Mouse (Mus musculus) hindbrain, postnatal 0 days (tissue): Measurements from ENCODE around the gene Lap3. TPM values are rescaled to one million over a fixed set of nuclear protein-coding genes. Genes with fewer than 3 reads are reported as not detected.

Experiments used
- ATAC-seq: fragments of 200-750 bp; cut with Nextera tagmentation; 2 replicates; pipeline ENCODE4 v1.8.0; 2017; ENCODE audit warnings: mild to moderate bottlenecking, moderate TSS enrichment, moderate library complexity
- DNase-seq: peaks from one replicate; pipeline ENCODE4 v3.0.0-alpha.2; 2015; ENCODE audit warnings: low spot score
- H3K27ac ChIP-seq: fragments of 300-500 bp; sonication (generic); 2 replicates; pipeline ENCODE4 v1.5.1; 2014; ENCODE audit warnings: mild to moderate bottlenecking
- H3K27me3 ChIP-seq: fragments of 300-500 bp; sonication (generic); 2 replicates; pipeline ENCODE4 v1.6.1; 2014; ENCODE audit warnings: low read length, mixed read lengths; ENCODE audit not compliant: insufficient read depth
- H3K36me3 ChIP-seq: fragments of 300-500 bp; sonication (generic); 2 replicates; pipeline ENCODE4 v1.6.1; 2014; ENCODE audit warnings: low read length, mixed read lengths; ENCODE audit not compliant: insufficient read depth
- H3K4me1 ChIP-seq: fragments of 300-500 bp; sonication (generic); 2 replicates; pipeline ENCODE4 v1.6.1; 2014; ENCODE audit warnings: antibody characterized with exemption, low read length, mixed read lengths; ENCODE audit not compliant: insufficient read depth
- H3K4me2 ChIP-seq: fragments of 300-500 bp; sonication (generic); 2 replicates; pipeline ENCODE4 v1.6.1; 2014; ENCODE audit warnings: low read depth, mild to moderate bottlenecking, low read length, moderate library complexity, mixed read lengths
- H3K4me3 ChIP-seq: fragments of 300-500 bp; sonication (generic); 2 replicates; pipeline ENCODE4 v1.5.1; 2014; ENCODE audit warnings: low read length
- H3K9ac ChIP-seq: fragments of 300-500 bp; sonication (generic); replicated peaks from 2 replicates; pipeline ENCODE4 v1.6.1; 2014; ENCODE audit warnings: mild to moderate bottlenecking, low read length, moderate library complexity, mixed read lengths
- H3K9me3 ChIP-seq: fragments of 300-500 bp; sonication (generic); 2 replicates; pipeline ENCODE4 v1.6.1; 2016; ENCODE audit warnings: low read length, mixed read lengths
- CTCF ChIP-seq: IDR thresholded peaks from 2 replicates; pipeline ENCODE4 v1.5.1; 2016; ENCODE audit warnings: antibody characterized with exemption, control low read depth, low read depth
- WGBS: fragments of 180-500 bp; shearing (Covaris S2); extraction: QIAGEN DNeasy Blood & Tissue Kit; methylation state at CpG from one replicate; pipeline ENCODE4 v1.1.7; 2014; 5-methylcytosine and 5-hydroxymethylcytosine counted together
- polyA plus RNA-seq: library from polyadenylated mRNA; unstranded; fragments of >200 nt; fragmentation: Nextera tagmentation; extraction: Ambion mirVana; gene quantifications from 2 replicates; pipeline ENCODE4 v1.2.1, GENCODE M21; 2015
- total RNA-seq: library from RNA; depleted of rRNA; stranded (reverse); fragments of >200 nt; gene quantifications from 2 replicates; pipeline ENCODE4 v1.2.3, GENCODE M21; 2014

Gene Lap3
- total and polyA plus RNA-seq, 2 experiments from 2014 or later: 21.9 to 36.2 TPM

DNA sequence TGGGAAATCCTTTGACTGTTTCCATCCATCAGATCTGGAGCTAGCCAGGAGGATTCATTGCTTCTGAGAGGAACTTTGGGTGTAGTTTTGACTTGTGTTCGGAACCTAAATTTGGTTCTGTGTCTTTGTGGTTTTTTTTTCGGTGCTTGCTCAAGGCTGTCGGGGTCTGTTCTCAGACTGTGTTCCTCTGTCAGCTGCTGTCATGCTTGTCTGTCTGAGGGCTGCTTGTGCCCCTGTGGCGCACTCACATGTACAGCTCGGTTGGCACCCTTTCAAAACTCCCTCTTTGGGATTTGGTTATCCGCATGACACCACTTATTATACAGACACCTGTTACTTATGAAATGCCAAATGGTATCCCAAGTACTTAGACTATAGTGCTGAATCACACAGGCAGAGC is 28.4 kb downstream of the Lap3 start:
- peaks cover 8% of the 10 kb centered on the region for H3K4me1 ChIP-seq
- no peak for ATAC-seq
- no peak overlapping the region for H3K4me3 ChIP-seq

DNA sequence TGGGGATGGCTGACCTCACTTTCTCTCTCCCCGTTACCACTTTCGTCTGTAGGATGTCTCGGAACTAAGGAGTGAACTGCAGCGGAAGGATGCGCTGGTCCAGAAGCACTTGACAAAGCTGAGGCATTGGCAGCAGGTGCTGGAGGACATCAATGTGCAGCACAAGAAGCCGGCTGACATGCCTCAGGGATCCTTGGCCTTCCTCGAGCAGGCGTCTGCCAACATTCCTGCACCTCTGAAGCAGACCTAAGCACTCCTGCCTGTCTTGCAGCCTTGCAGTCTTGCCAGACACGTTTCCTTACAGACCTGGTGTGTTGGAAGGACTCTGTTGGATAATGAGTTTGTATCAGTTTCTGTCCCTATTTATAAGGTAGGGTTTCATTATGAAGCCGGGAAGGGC is 31.9 kb downstream of the Lap3 start:
- no peak for DNase-seq
- no peaks in the 10 kb centered on the region for H3K27me3 ChIP-seq
- H3K4me3 ChIP-seq: no peak overlapping the region
- no peak for TF ChIP-seq CTCF
- peaks cover 8% of the 10 kb centered on the region; the same call in 1 of the 2 replicates for H3K4me1 ChIP-seq
- H3K9ac ChIP-seq: no peak overlapping the region
- H3K36me3 ChIP-seq: peaks cover 41% of the 10 kb centered on the region
- no peak overlapping the region for H3K4me2 ChIP-seq
- WGBS: 92% methylated on average over 10 of the region's 10 CpGs
- no peak for ATAC-seq
- no peaks in the 10 kb centered on the region for H3K9me3 ChIP-seq
- H3K27ac ChIP-seq: no peak overlapping the region

More for the DNA sequence above, 28.4 kb downstream of the Lap3 start:
- DNase-seq: no peak
- Histone ChIP-seq H3K9ac (no peak overlapping the region; the same call in 1 of the 2 replicates), H3K4me2 (peak overlapping the region; percentile 95), H3K9me3 (no peaks in the 10 kb centered on the region), H3K27ac (no peak overlapping the region), H3K36me3 (peaks cover 18% of the 10 kb centered on the region), H3K27me3 (no peaks in the 10 kb centered on the region)
- no peak for TF ChIP-seq CTCF
- 68% methylated on average over 6 of the region's 6 CpGs for WGBS

DNA sequence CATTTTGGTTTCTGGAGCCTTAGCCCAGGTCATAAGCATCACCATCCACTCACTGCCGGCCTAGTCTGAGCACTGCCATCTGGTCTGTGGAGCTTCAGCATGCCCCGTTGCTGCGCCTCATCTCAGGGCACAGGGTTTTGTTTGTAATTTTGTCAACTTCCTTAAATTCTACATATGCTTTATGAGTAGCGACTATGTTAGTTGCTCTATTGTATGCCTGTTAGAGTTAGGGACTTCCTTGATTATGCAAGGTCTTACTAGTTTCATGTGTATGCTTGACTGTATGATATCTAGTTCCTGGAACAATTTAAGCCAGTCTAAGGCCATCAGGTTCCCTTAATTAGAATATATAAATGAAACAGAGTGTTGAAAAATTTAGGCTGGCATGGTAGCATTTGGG is 33.2 kb downstream of the Lap3 start:
- H3K4me1 ChIP-seq: peaks cover 5% of the 10 kb centered on the region; the same call in 1 of the 2 replicates
- ATAC-seq: no peak
- H3K27me3 ChIP-seq: no peaks in the 10 kb centered on the region
- no peak overlapping the region for H3K4me3 ChIP-seq
- WGBS: 92% methylated on average over 4 of the region's 4 CpGs
- no peak overlapping the region for H3K9ac ChIP-seq
- DNase-seq: no peak
- peaks cover 46% of the 10 kb centered on the region for H3K36me3 ChIP-seq
- H3K9me3 ChIP-seq: no peaks in the 10 kb centered on the region
- TF ChIP-seq CTCF: no peak
- no peak overlapping the region for H3K4me2 ChIP-seq
- H3K27ac ChIP-seq: no peak overlapping the region

DNA sequence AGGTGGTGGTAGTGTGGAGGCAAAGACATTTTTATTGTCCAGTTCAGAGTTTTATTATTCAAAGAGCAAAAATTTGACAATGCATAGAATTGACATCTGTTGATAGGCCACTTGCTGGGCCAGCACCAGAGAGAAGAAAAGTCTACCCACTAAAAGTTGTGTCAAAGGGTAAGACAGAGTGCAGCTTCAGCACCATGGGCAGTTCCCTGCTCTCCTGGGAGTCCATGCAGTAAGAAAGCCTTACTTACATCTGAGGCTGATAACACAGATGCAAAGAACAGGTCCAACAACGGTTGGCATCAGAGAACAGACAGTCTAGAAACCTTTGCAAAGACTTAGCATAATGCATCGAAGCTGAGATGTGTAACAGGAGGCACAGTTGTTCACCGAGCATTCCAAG is 36.5 kb downstream of the Lap3 start:
- no peak for DNase-seq
- no peak for ATAC-seq
- no peak for TF ChIP-seq CTCF
- Histone ChIP-seq H3K4me1 (no peaks in the 10 kb centered on the region), H3K4me2 (no peak overlapping the region), H3K9ac (no peak overlapping the region), H3K4me3 (no peak overlapping the region), H3K27ac (no peak overlapping the region), H3K27me3 (no peaks in the 10 kb centered on the region), H3K36me3 (peaks cover 53% of the 10 kb centered on the region), H3K9me3 (no peaks in the 10 kb centered on the region)
- WGBS: 94% methylated on average over 3 of the region's 3 CpGs

DNA sequence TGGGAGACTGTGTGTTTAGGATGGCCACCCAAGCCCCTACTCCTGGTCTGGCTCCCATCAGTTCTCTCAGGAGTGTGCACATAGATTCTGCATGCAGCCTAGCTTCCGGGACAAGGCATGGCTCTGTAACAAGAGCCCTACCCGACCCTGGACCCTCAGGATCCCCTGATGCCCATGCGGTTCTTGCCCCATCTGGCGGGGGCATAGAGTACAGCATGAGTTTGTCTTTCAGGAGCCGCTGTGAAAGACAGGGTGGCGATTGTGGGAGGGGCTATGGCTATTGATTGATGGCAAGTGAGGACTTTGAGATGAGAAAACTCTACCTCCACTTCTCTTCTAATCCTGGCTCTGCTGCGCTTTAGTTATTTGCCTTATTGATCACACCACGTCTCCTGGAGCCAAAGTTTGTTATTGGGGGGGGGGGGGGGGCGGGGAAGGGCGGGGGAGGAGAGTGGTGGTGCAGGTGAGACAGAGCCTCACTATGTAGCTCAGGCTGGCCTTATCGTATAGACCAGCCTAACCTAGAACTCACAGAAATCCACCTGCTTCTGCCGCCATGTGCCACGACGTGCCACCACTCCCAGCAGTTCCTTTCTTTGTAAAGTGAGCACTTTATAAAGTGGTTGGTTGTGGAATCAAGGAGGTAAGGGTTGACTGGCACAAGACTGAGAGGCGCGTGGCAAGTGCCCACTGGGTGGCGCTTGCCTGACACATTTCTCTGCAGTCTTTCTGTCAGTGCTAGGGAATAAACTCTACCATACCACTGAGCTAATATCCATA is 41.3 kb downstream of the Lap3 start:
- peak; percentile 72 for TF ChIP-seq CTCF
- Histone ChIP-seq H3K4me3 (no peak overlapping the region), H3K27me3 (no peaks in the 10 kb centered on the region), H3K9ac (no peak overlapping the region), H3K4me1 (no peaks in the 10 kb centered on the region), H3K4me2 (no peak overlapping the region), H3K9me3 (no peaks in the 10 kb centered on the region), H3K36me3 (peaks cover 12% of the 10 kb centered on the region; the same call in 1 of the 2 replicates), H3K27ac (no peak overlapping the region)
- 8% methylated on average over 17 of the region's 17 CpGs for WGBS
- ATAC-seq: peak; percentile 81
- peak; percentile 70 for DNase-seq

DNA sequence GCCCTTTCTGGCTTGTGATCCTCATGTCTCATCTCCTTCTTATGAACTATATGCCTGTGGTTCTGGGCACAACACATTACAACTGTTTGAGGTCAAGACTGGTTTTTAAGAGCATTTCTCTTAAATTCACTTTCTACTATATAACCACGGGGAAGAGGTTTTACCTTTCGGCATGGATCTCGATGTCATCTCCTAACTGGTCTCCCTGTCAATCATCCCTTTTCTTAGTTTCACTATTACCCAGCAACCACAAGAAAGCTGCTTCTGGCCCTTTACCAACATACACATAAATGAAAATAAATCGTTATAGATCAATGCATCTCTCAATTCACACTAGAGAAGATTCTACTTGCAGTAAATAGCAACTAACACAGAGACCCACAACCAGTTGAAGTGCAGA is 42.0 kb downstream of the Lap3 start:
- DNase-seq: no peak
- H3K9ac ChIP-seq: no peak overlapping the region
- H3K4me3 ChIP-seq: no peak overlapping the region
- no peak for TF ChIP-seq CTCF
- no peak overlapping the region for H3K27ac ChIP-seq
- no peak overlapping the region for H3K4me2 ChIP-seq
- no peak for ATAC-seq
- 71% methylated on average over 4 of the region's 4 CpGs for WGBS
- H3K9me3 ChIP-seq: no peaks in the 10 kb centered on the region
- H3K4me1 ChIP-seq: no peaks in the 10 kb centered on the region
- H3K36me3 ChIP-seq: peaks cover 12% of the 10 kb centered on the region; the same call in 1 of the 2 replicates
- no peaks in the 10 kb centered on the region for H3K27me3 ChIP-seq

DNA sequence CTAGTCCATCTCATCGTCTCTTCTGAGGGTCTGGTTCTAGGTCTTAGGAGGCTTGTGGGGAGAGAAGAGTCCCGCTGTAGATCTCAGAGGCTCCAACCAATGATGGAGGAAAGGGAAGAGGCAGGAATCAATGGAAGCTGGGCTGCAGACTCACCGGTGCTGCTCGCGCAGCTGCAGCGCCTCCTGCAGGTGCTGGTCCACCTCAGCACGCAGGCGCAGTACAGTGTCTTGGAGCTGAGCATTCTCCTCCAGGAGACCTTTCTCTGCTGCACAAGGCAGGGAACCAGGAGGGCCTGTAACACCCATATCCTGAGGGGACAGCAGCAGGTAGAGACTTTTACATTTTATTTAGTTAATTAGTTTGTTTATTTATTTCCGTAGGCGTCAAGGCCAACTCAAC is 46.3 kb downstream of the Lap3 start:
- Histone ChIP-seq H3K27ac (no peak overlapping the region), H3K9ac (no peak overlapping the region), H3K27me3 (no peaks in the 10 kb centered on the region), H3K4me2 (no peak overlapping the region), H3K36me3 (no peaks in the 10 kb centered on the region; the same call in 1 of the 2 replicates), H3K9me3 (no peaks in the 10 kb centered on the region), H3K4me3 (no peak overlapping the region), H3K4me1 (no peaks in the 10 kb centered on the region)
- ATAC-seq: peak; percentile 38; the same call in 1 of the 2 replicates
- DNase-seq: peak; percentile 24
- WGBS: 63% methylated on average over 10 of the region's 10 CpGs
- peak; percentile 45 for TF ChIP-seq CTCF
